Mouse (Mus musculus) natural killer cell, adult 2 months (primary cell): ENCODE data around the gene A930002H24Rik.

Experiments used
- DNase-seq, 2 experiments: peaks; one replicate each; pipeline ENCODE4 v3.0.0; 2022; ENCODE audit warnings: low spot score in 2 of 2

A930002H24Rik gene

GRCm38 (mm10) chr17:63836223-63836622 is 27.4 kb downstream of the A930002H24Rik start:
- no peak for DNase-seq

GRCm38 (mm10) chr17:63831550-63831949 is 32.0 kb downstream of the A930002H24Rik start:
- no peak for DNase-seq

GRCm38 (mm10) chr17:63828561-63829332 is 34.8 kb downstream of the A930002H24Rik start:
- no peak for DNase-seq

GRCm38 (mm10) chr17:63826767-63827166 is 36.8 kb downstream of the A930002H24Rik start:
- no peak for DNase-seq

- no peak for DNase-seq
Observed at GRCm38 (mm10) chr17:63826196-63826595, 37.4 kb downstream of the A930002H24Rik start.

- no peak for DNase-seq
Observed at GRCm38 (mm10) chr17:63824141-63824540, 39.5 kb downstream of the A930002H24Rik start.

GRCm38 (mm10) chr17:63818444-63819027 is 45.1 kb downstream of the A930002H24Rik start:
- DNase-seq: no peak

- no peak for DNase-seq
Observed at GRCm38 (mm10) chr17:63813552-63813951, 50.0 kb downstream of the A930002H24Rik start.
